Mouse (Mus musculus): ENCODE measurements at regions not wholly inside any gene's neighbourhood (a gene's known extent, or its start where the extent isn't known, plus 50 kb on each side); places are given as distances from the start of the nearest gene placed in this dataset.

GRCm38 (mm10) chr5:139627552-139627951 lies 84.3 kb downstream of the Uncx start:
- no peak for ATAC-seq

DNA sequence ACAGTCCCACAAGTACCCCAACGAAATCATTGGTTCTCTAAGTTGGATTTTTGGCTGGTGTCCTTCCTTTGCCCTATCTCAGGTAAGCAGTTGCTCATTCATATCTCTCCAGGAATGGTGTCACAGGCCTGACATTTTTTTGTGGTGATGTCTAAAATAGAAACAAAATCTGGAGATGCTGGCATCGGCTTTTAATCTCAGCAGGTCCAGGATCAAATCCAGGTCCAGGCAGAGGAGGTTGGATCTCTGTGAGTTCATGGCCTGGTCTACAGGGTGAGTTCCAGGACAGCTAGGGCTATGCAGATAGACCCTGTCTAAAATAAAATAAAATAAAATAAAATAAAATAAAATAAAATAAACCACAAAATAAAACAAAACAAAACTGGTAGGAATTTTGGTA lies 93.7 kb downstream of the Uncx start:
- H3K9me3 ChIP-seq (ENCODE audit: low read length): no peaks in the 10 kb centered on the region

More at GRCm38 (mm10) chr5:139627552-139627951, 84.3 kb downstream of the Uncx start:
- Histone ChIP-seq H3K4me3 (ENCODE audit: low read depth, low read length) (no peak overlapping the region), H3K27ac (ENCODE audit: low read length) (no peak overlapping the region), H3K36me3 (ENCODE audit: insufficient read depth, low read length) (no peaks in the 10 kb centered on the region), H3K4me2 (replicated peaks; ENCODE audit: low read depth, low read length) (no peak overlapping the region), H3K4me1 (ENCODE audit: insufficient read depth, low read depth, low read length) (no peaks in the 10 kb centered on the region), H3K27me3 (replicated peaks; ENCODE audit: insufficient read depth, low read length) (no peaks in the 10 kb centered on the region), H3K9me3 (ENCODE audit: low read length) (no peaks in the 10 kb centered on the region), H3K9ac (replicated peaks; ENCODE audit: low read depth) (no peak overlapping the region)
- 55% methylated on average over 1 of the region's 1 CpGs for WGBS
- DNase-seq (ENCODE audit: low spot score): no peak
- no peak for TF ChIP-seq CTCF (IDR thresholded peaks at IDR 0.05)
- TF ChIP-seq EP300 (IDR thresholded peaks at IDR 0.05): no peak

DNA sequence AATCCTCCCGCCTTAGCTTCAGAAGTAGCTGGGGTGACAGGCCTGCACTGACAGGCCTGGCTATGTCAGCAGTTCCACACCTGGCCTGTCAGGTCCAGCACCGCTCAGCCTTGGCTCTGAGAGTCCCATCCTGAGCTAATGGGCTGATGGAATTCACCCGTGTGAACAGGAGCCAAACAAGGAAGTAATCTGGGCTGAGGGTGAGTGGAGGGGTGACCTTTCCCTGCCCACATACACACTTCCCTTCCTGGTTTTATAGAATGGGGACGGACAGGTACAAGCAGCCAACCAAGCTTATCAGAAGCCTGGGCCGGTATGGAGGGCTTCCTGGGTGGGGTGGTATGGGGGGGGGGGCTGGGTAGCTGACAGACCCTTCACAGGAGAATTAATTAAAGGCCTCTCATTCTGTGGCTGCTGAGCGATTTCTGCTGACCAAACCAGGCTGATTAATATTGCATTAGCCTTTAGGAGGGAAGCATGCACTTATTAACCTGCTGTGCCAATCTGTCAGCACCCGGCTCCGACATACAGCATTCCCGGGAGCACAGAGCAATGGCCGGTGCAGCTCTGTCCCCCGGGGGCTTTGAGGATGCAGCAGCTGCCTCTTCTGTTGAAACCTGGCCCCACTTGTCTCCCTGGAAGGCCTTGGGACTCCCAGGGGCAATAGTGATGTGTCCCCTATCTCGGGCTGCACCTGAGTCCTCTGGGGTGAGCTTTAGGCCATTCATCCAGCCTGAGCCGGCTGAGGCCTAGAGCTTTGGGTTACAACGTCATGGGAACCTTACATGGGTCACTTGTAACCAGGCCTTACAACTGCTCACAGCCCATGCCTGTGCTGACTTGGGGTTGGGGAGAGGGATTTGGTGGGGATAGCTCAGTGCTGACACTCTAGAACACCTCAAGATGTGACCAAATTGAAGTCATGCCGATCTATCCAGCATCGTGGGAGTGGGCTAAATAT lies 95.2 kb downstream of the Micall2 start:
- no peak overlapping the region for H3K9ac ChIP-seq (replicated peaks; ENCODE audit: low read depth)
- ATAC-seq: no peak
- H3K9me3 ChIP-seq (ENCODE audit: low read length): no peaks in the 10 kb centered on the region
- no peaks in the 10 kb centered on the region for H3K4me1 ChIP-seq (ENCODE audit: insufficient read depth, low read depth, low read length)
- no peak overlapping the region for H3K4me3 ChIP-seq (ENCODE audit: low read depth, low read length)
- H3K36me3 ChIP-seq (ENCODE audit: insufficient read depth, low read length): no peaks in the 10 kb centered on the region
- no peaks in the 10 kb centered on the region for H3K27me3 ChIP-seq (replicated peaks; ENCODE audit: insufficient read depth, low read length)
- H3K4me2 ChIP-seq (replicated peaks; ENCODE audit: low read depth, low read length): no peak overlapping the region
- H3K27ac ChIP-seq (ENCODE audit: low read length): no peak overlapping the region
- TF ChIP-seq EP300 (IDR thresholded peaks at IDR 0.05): no peak
- no peak for TF ChIP-seq CTCF (IDR thresholded peaks at IDR 0.05)
- DNase-seq (ENCODE audit: low spot score): no peak
- WGBS: 61% methylated on average over 16 of the region's 16 CpGs

More for the DNA sequence above, 93.7 kb downstream of the Uncx start:
- H3K36me3 ChIP-seq (ENCODE audit: insufficient read depth, low read length): no peaks in the 10 kb centered on the region
- DNase-seq (ENCODE audit: low spot score) (no peak), ATAC-seq (no peak)
- no peak overlapping the region for H3K27ac ChIP-seq (ENCODE audit: low read length)
- no peak overlapping the region for H3K9ac ChIP-seq (replicated peaks; ENCODE audit: low read depth)
- no peak for TF ChIP-seq CTCF (IDR thresholded peaks at IDR 0.05)
- TF ChIP-seq EP300 (IDR thresholded peaks at IDR 0.05): no peak
- H3K27me3 ChIP-seq (replicated peaks; ENCODE audit: insufficient read depth, low read length): no peaks in the 10 kb centered on the region
- 83% methylated on average over 2 of the region's 2 CpGs for WGBS
- no peaks in the 10 kb centered on the region for H3K4me1 ChIP-seq (ENCODE audit: insufficient read depth, low read depth, low read length)
- H3K4me2 ChIP-seq (replicated peaks; ENCODE audit: low read depth, low read length): no peak overlapping the region
- no peak overlapping the region for H3K4me3 ChIP-seq (ENCODE audit: low read depth, low read length)

DNA sequence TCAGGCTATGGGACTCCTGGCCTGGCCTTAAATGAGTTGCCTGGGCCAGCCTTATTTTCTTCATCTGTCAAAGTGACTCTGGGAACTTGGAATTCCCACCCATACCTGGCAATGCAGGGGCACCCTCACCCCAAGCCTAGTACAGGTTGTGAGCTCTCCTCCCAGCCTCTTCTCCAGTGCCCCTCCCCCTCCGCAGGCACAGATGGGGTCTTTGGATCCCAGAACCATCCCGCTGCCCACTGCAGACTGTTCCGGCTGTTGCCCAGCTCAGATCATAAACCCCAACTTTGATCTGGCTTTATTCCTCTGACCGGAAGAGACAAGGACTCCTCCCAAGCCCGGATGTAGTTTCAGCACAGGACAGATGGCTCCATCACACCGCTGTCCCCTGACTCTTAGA lies 91.3 kb downstream of the Micall2 start:
- Histone ChIP-seq H3K27me3 (replicated peaks; ENCODE audit: insufficient read depth, low read length) (no peaks in the 10 kb centered on the region), H3K9ac (replicated peaks; ENCODE audit: low read depth) (no peak overlapping the region), H3K27ac (ENCODE audit: low read length) (no peak overlapping the region), H3K9me3 (ENCODE audit: low read length) (no peaks in the 10 kb centered on the region), H3K4me1 (ENCODE audit: insufficient read depth, low read depth, low read length) (no peaks in the 10 kb centered on the region), H3K4me3 (ENCODE audit: low read depth, low read length) (no peak overlapping the region), H3K4me2 (replicated peaks; ENCODE audit: low read depth, low read length) (no peak overlapping the region), H3K36me3 (ENCODE audit: insufficient read depth, low read length) (no peaks in the 10 kb centered on the region)
- WGBS: 83% methylated on average over 6 of the region's 6 CpGs
- no peak for TF ChIP-seq CTCF (IDR thresholded peaks at IDR 0.05)
- TF ChIP-seq EP300 (IDR thresholded peaks at IDR 0.05): no peak
- DNase-seq (ENCODE audit: low spot score): no peak
- no peak for ATAC-seq

DNA sequence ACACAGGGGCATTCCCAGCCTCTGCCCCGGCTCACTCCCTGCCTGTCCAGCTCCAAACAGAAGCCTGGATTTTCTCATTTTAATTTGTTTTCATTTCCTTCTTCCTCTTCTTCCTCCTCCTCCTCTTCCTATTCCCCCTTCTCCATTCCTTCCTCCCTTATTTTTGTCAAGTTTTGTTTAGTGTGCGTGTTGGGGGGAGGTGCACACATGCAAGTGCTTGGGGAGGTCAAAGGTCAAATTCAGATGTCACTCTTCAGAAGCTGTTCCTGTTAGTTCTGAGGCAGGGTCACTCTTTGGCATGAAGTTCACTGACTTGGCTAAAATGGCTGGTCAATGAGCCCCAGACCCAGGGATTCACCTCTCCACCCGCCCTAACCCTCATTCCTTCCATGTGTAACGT lies 85.1 kb downstream of the Micall2 start:
- H3K4me3 ChIP-seq (ENCODE audit: low read depth, low read length): no peak overlapping the region
- DNase-seq (ENCODE audit: low spot score) (no peak), ATAC-seq (no peak)
- no peaks in the 10 kb centered on the region for H3K36me3 ChIP-seq (ENCODE audit: insufficient read depth, low read length)
- no peak overlapping the region for H3K27ac ChIP-seq (ENCODE audit: low read length)
- TF ChIP-seq EP300 (IDR thresholded peaks at IDR 0.05) (no peak), CTCF (IDR thresholded peaks at IDR 0.05) (no peak)
- H3K27me3 ChIP-seq (replicated peaks; ENCODE audit: insufficient read depth, low read length): no peaks in the 10 kb centered on the region
- H3K9ac ChIP-seq (replicated peaks; ENCODE audit: low read depth): no peak overlapping the region
- H3K4me1 ChIP-seq (ENCODE audit: insufficient read depth, low read depth, low read length): no peaks in the 10 kb centered on the region
- no peaks in the 10 kb centered on the region for H3K9me3 ChIP-seq (ENCODE audit: low read length)
- no peak overlapping the region for H3K4me2 ChIP-seq (replicated peaks; ENCODE audit: low read depth, low read length)
- 36% methylated on average over 4 of the region's 4 CpGs for WGBS

All from lung, postnatal 0 days (tissue).